Mouse (Mus musculus): ENCODE measurements around the gene Spop.

The Spop gene

GRCm38 (mm10) chr11:95413641-95414535 lies at the start of gene Spop:
Gene Spop, plus strand, starts transcription at chr11:95414080.
- DNase-seq (ENCODE audit: low read depth, low spot score) = peak; percentile 93

GRCm38 (mm10) chr11:95364388-95364787 lies 49.5 kb upstream of the Spop start:
- no peak for DNase-seq (ENCODE audit: low read depth, low spot score)

- DNase-seq (ENCODE audit: low read depth, low spot score) = no peak
Measured at GRCm38 (mm10) chr11:95365596-95365995, 48.3 kb upstream of the Spop start.

GRCm38 (mm10) chr11:95366280-95366897 lies 47.5 kb upstream of the Spop start:
- no peak for DNase-seq (ENCODE audit: low read depth, low spot score)

- DNase-seq (ENCODE audit: low read depth, low spot score) = no peak
Measured at GRCm38 (mm10) chr11:95367011-95367735, 46.7 kb upstream of the Spop start.

- DNase-seq (ENCODE audit: low read depth, low spot score) = no peak
Measured at GRCm38 (mm10) chr11:95368231-95368823, 45.6 kb upstream of the Spop start.

- no peak for DNase-seq (ENCODE audit: low read depth, low spot score)
Measured at GRCm38 (mm10) chr11:95368871-95369270, 45.0 kb upstream of the Spop start.

- DNase-seq (ENCODE audit: low read depth, low spot score) = no peak
Measured at GRCm38 (mm10) chr11:95369964-95370890, 43.7 kb upstream of the Spop start.

- no peak for DNase-seq (ENCODE audit: low read depth, low spot score)
Measured at GRCm38 (mm10) chr11:95371182-95371581, 42.7 kb upstream of the Spop start.

- no peak for DNase-seq (ENCODE audit: low read depth, low spot score)
Measured at GRCm38 (mm10) chr11:95378926-95379325, 35.0 kb upstream of the Spop start.

GRCm38 (mm10) chr11:95379552-95379951 lies 34.3 kb upstream of the Spop start:
- no peak for DNase-seq (ENCODE audit: low read depth, low spot score)

- DNase-seq (ENCODE audit: low read depth, low spot score) = no peak
Measured at GRCm38 (mm10) chr11:95380711-95381110, 33.2 kb upstream of the Spop start.

- DNase-seq (ENCODE audit: low read depth, low spot score) = no peak
Measured at GRCm38 (mm10) chr11:95381146-95381545, 32.7 kb upstream of the Spop start.

GRCm38 (mm10) chr11:95383331-95383986 lies 30.4 kb upstream of the Spop start:
- DNase-seq (ENCODE audit: low read depth, low spot score) = no peak

GRCm38 (mm10) chr11:95384004-95384318 lies 29.9 kb upstream of the Spop start:
- no peak for DNase-seq (ENCODE audit: low read depth, low spot score)

- DNase-seq (ENCODE audit: low read depth, low spot score) = peak; percentile 96
Measured at GRCm38 (mm10) chr11:95384319-95384972, 29.4 kb upstream of the Spop start, which contains the start of gene Slc35b1. Gene Slc35b1, plus strand, starts transcription at chr11:95384692.

GRCm38 (mm10) chr11:95384973-95385320 lies 28.9 kb upstream of the Spop start:
- no peak for DNase-seq (ENCODE audit: low read depth, low spot score)

GRCm38 (mm10) chr11:95387354-95387753 lies 26.5 kb upstream of the Spop start:
- no peak for DNase-seq (ENCODE audit: low read depth, low spot score)

- no peak for DNase-seq (ENCODE audit: low read depth, low spot score)
Measured at GRCm38 (mm10) chr11:95389006-95389405, 24.9 kb upstream of the Spop start.

- DNase-seq (ENCODE audit: low read depth, low spot score) = no peak
Measured at GRCm38 (mm10) chr11:95390420-95390819, 23.5 kb upstream of the Spop start.
